Mouse (Mus musculus): Measurements from ENCODE around the gene Sugt1. TPM values are rescaled to one million over a fixed set of nuclear protein-coding genes. Genes with fewer than 3 reads are reported as not detected.
A peak's percentile ranks its signal among the peaks of the same experiment; 100 is the strongest.

Sugt1 gene
- polyA plus RNA-seq, 1 experiment from 2014 or later = 108 TPM

DNA sequence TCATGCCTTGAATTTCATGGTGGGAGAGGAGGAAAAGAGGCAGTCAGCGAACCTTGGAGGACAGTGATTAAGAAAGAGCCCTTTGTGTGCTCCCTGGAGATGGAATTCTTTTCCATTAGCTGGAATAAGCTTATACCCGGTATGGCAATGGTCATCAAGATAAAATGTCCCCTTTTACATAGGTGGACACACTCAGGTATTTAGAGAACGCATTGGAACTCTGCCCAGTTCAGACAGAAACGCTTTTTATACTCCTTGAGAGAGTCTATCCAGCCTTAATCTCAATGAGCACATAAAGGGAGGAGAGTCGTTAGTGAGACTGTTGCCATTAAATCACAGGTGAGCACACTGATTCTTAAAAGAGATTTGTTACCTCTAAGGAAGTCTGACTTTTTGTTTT lies 73.0 kb downstream of the Sugt1 start:
- H3K4me3 ChIP-seq = peak overlapping the region; percentile 37
- peak overlapping the region; percentile 33; the same call in 1 of the 2 replicates for H3K27ac ChIP-seq
- no peaks in the 10 kb centered on the region for H3K36me3 ChIP-seq
- WGBS = 41% methylated on average over 5 of the region's 5 CpGs
- ATAC-seq (ENCODE audit: insufficient number of reproducible peaks, low FRiP score, low TSS enrichment, low read depth) = no peak
- 0 out of 2 replicates have a peak overlapping the region, but pooled peaks have one; percentile 6 for H3K4me2 ChIP-seq
- H3K9ac ChIP-seq = no peak overlapping the region
- peaks cover 8% of the 10 kb centered on the region for H3K4me1 ChIP-seq
- H3K27me3 ChIP-seq = no peaks in the 10 kb centered on the region
- H3K9me3 ChIP-seq = no peaks in the 10 kb centered on the region

DNA sequence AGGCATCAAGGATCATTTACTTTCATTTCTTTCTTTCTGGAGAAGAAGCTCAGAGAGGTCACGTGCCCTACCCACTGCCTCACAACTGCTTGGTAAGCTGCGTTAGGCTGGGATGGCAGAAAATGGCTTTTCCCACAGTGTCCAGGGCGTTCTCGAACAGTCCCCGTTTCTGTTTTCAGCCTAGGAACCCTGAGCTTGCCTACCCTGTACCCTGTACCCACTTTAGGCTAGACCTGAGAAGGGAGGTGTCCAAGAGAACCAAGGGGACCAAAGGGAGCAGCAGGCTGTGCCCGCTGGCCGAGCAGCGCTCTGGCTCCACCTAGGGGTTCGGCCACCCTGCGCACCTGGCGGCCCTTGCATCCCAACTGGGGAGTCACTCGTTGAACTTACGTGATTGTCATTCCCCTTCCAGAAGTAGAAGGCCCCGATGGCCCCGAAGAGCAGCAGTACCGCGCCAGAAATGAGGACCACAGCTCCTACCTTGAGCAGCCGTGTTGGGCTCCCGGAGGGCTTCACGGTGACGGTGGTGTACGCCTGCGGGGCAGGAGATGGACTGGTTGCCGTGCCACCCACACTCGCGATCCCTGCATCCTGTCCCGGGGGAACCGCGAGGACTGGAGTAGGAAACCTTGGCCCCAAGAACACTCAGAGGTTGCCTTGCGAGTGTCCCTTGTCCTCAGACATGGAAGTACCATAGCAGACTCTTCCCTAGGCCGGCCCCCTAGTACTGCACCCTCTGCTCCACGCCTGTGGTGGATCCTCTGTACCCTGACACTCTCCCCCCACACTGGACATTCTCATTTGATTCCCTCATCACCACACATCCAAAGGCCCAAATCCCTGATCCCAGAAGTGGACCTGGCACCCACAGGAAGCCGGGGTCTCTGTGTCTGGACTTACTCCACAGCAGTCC lies 73.8 kb downstream of the Sugt1 start:
- Histone ChIP-seq H3K9me3 (no peaks in the 10 kb centered on the region), H3K27ac (peak overlapping the region; percentile 68), H3K27me3 (no peaks in the 10 kb centered on the region), H3K36me3 (no peaks in the 10 kb centered on the region), H3K4me3 (peak overlapping the region; percentile 37), H3K9ac (no peak overlapping the region), H3K4me2 (peak overlapping the region; percentile 44), H3K4me1 (peaks cover 8% of the 10 kb centered on the region)
- ATAC-seq (ENCODE audit: insufficient number of reproducible peaks, low FRiP score, low TSS enrichment, low read depth) = 0 out of 2 replicates have a peak, but pooled peaks have one; percentile 31
- 12% methylated on average over 33 of the region's 33 CpGs for WGBS

DNA sequence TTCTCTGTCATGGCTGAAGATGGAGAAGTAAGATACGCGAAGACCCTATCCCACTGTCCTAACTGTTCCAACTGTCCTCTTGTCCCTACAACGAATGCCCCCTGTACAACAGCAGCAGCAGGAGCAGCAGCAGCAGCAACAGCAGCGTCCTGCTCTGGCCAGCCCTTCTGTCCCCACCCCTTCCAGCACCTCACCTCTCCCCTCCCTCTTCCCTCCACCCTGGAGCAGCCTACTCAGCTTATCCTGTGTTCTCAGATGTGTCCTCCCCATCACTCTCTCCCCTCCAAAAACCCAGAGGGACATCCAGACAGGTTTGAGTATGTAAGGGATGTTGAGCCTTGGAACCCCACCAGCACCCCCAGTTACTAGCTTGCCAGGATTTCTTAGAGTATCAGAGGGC lies 74.5 kb downstream of the Sugt1 start, which contains the start of gene Cnmd:
TSS of gene Cnmd (minus strand) at position 170 of the 400 bp plus-strand sequence.
- H3K27ac ChIP-seq = peak within 1 kb of the TSS; percentile 68

DNA sequence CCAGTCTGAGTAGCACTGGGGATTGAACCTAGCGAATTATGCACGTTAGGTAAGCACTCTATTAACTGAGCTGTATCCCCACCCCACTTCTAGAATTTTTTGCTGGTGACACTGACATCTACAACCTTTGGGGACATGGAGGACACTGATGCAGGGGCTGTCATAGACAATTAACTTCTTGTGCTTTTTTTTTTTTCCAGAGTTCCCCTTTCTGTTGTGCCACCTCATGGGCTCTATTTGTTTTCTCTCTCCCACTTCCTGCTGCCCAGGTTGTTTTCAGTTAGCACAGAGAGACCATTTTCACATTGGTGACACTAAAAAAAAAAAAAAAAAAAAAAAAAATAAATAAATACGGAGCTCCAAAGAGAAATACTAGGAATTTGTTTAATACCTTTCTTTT lies 83.5 kb downstream of the Sugt1 start:
- no peak overlapping the region for H3K27ac ChIP-seq
- no peak for ATAC-seq (ENCODE audit: insufficient number of reproducible peaks, low FRiP score, low TSS enrichment, low read depth)
- no peaks in the 10 kb centered on the region for H3K9me3 ChIP-seq
- peaks cover 7% of the 10 kb centered on the region; the same call in 1 of the 2 replicates for H3K4me1 ChIP-seq
- no peak overlapping the region for H3K9ac ChIP-seq
- H3K4me3 ChIP-seq = no peak overlapping the region
- no peak overlapping the region for H3K4me2 ChIP-seq
- 88% methylated on average over 3 of the region's 3 CpGs for WGBS
- no peaks in the 10 kb centered on the region for H3K27me3 ChIP-seq
- H3K36me3 ChIP-seq = no peaks in the 10 kb centered on the region

More for the DNA sequence above, 74.5 kb downstream of the Sugt1 start, which contains the start of gene Cnmd:
- peak within 1 kb of the TSS; percentile 37 for H3K4me3 ChIP-seq
- no peak within 1 kb of the TSS for H3K9ac ChIP-seq
- H3K9me3 ChIP-seq = no peaks in the 10 kb centered on the region
- H3K27me3 ChIP-seq = no peaks in the 10 kb centered on the region
- peak within 1 kb of the TSS; percentile 44 for H3K4me2 ChIP-seq
- 56% methylated on average over 4 of the region's 4 CpGs for WGBS
- ATAC-seq (ENCODE audit: insufficient number of reproducible peaks, low FRiP score, low TSS enrichment, low read depth) = peak; percentile 52; the same call in 1 of the 2 replicates
- no peaks in the 10 kb centered on the region for H3K36me3 ChIP-seq
- H3K4me1 ChIP-seq = peaks cover 8% of the 10 kb centered on the region

DNA sequence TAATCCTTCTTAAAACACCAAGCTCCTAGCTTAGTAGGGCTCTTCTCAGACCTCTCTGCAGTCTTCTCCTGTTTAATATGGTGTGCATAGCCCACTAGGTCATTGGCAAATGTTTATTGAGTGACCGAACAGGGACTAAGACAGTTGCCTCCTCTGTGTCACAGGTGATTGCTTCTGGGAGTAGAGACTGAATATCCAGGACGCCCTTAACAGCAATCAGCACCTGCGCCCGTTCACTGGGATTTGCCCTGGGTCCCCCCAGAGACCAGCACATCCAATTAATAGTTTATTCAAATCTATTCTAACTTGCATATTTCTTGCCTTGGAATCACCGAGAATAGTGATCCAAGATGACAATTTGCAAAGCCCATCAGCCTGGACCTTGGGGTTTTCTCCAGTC lies 85.1 kb downstream of the Sugt1 start:
- 84% methylated on average over 5 of the region's 5 CpGs for WGBS
- H3K27me3 ChIP-seq = no peaks in the 10 kb centered on the region
- no peak overlapping the region for H3K27ac ChIP-seq
- H3K4me2 ChIP-seq = no peak overlapping the region
- peaks cover 20% of the 10 kb centered on the region for H3K4me1 ChIP-seq
- H3K9me3 ChIP-seq = no peaks in the 10 kb centered on the region
- no peak overlapping the region for H3K9ac ChIP-seq
- no peak for ATAC-seq (ENCODE audit: insufficient number of reproducible peaks, low FRiP score, low TSS enrichment, low read depth)
- no peak overlapping the region for H3K4me3 ChIP-seq
- no peaks in the 10 kb centered on the region for H3K36me3 ChIP-seq

DNA sequence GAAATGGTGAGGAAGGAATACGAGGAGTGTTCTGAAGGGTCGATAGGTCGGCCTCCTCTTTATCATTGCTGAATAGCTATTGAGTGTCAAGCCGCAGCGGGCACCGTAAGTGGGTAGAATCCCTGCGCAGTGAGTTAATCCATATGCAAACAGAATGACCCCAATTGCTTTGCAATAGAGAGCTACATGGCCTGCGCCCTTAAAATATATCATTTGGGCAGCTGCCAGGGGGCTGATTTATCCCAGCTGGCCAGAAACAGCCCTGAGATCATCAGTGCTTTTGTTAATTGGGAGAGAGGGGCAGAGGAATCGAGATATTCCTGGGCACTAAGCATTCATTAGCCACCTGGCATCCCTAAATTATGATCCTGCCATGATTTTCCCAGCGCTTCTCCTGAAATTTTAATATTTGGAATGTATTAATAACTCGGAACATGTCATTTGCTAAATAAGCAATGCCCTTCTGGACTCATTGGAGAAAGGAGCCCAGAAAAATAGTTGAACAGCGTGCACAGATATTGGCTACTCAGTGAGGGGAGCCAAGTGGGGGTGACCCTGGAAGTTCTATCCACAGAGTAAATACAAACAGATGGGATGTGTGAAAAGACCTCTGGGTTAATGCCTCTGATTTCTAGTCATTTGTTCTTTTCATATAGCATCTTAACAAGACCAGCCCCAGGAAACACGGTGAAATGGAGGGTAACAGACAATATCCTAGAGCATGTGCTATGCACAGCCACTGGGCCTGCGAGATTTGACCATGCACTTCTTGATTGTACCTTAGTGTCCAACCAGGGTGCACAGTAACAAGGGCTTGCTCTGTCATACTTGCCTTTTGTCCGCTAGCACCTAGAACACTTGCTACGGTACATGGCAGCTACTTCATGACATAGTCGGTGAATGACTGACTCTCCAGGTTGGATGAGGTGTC lies 85.9 kb downstream of the Sugt1 start:
- H3K4me2 ChIP-seq = no peak overlapping the region
- peaks cover 20% of the 10 kb centered on the region for H3K4me1 ChIP-seq
- H3K36me3 ChIP-seq = no peaks in the 10 kb centered on the region
- H3K4me3 ChIP-seq = no peak overlapping the region
- no peaks in the 10 kb centered on the region for H3K27me3 ChIP-seq
- no peak for ATAC-seq (ENCODE audit: insufficient number of reproducible peaks, low FRiP score, low TSS enrichment, low read depth)
- no peak overlapping the region for H3K9ac ChIP-seq
- no peaks in the 10 kb centered on the region for H3K9me3 ChIP-seq
- H3K27ac ChIP-seq = no peak overlapping the region
- WGBS = 67% methylated on average over 17 of the region's 17 CpGs

DNA sequence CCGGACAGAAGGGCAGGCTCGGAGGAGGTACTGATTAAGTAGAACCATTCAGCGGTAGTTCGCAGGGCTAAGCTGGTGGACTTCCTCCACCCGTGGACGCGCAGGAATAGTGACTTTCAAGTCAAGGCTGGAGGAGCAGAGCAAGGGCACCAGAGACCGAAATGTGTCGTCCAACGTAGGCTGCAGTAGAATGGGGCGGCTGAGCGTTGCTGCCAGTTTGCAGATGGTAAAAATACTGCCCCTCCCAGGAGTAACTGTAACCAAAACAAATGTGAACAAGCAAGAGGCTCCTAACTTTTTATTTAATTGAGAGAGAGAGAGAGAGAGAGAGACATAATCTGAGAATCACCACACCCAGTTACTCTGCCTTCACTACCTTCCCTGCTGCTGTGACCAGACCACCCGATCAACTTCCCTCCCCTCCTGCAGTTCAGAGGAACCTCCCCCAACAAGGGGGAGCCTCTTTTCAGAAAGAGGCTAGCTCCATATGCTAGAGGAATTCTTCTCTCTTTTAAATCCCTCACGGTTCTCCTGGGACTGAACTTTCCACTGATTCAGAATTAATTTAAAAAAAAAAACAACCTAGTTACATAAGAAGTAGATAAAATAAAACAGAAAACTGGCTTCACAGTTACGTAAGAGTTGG lies 89.7 kb downstream of the Sugt1 start:
- peak overlapping the region; percentile 85 for H3K27ac ChIP-seq
- peak overlapping the region; percentile 28 for H3K4me2 ChIP-seq
- H3K27me3 ChIP-seq = no peaks in the 10 kb centered on the region
- H3K9me3 ChIP-seq = no peaks in the 10 kb centered on the region
- H3K4me1 ChIP-seq = peaks cover 20% of the 10 kb centered on the region
- peak overlapping the region; percentile 3; the same call in 1 of the 2 replicates for H3K4me3 ChIP-seq
- 40% methylated on average over 15 of the region's 15 CpGs for WGBS
- H3K9ac ChIP-seq = no peak overlapping the region
- ATAC-seq (ENCODE audit: insufficient number of reproducible peaks, low FRiP score, low TSS enrichment, low read depth) = no peak
- H3K36me3 ChIP-seq = no peaks in the 10 kb centered on the region

DNA sequence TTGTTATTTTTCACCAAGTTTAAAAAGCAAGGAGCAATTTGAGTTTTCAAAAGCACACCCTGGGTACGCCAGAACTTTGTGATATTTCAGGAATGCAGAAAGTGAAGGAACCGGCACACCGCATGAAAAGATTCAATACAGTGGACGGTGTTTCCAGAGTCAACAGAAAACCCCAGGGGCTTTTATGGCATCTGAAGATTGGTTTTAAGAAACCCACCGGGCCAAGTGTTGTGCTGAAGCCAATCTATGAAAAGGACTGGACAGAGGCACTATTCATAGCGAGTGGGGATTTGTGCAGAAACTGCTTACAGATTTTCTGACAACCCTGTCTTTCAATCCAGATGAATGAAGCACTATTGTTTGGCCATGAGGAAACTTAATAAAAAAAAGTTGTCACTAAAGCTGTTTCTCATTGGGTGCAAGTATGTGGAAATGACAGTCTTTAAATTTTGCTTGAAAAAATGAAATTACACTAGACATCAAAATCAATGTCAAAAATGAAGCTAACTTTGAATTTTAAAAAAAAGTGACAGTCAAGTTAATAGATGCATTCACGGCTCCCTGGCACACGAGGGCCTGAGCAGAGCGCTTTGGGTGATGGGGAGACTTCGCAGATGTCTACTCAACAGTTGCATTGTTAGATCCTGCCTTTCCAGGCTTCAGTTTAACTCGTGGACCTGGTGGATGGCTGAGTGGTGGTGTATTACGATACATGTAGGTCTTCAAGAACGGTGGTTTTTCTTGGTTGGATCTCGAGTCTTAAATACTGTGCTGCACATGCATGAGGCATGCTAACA lies 90.6 kb downstream of the Sugt1 start:
- H3K9me3 ChIP-seq = no peaks in the 10 kb centered on the region
- 40% methylated on average over 14 of the region's 14 CpGs for WGBS
- peak overlapping the region; percentile 71 for H3K27ac ChIP-seq
- 0 out of 2 replicates have a peak overlapping the region, but pooled peaks have one; percentile 5 for H3K4me2 ChIP-seq
- no peak overlapping the region for H3K4me3 ChIP-seq
- ATAC-seq (ENCODE audit: insufficient number of reproducible peaks, low FRiP score, low TSS enrichment, low read depth) = peak; percentile 63
- no peak overlapping the region for H3K9ac ChIP-seq
- H3K36me3 ChIP-seq = no peaks in the 10 kb centered on the region
- no peaks in the 10 kb centered on the region for H3K27me3 ChIP-seq
- peaks cover 14% of the 10 kb centered on the region for H3K4me1 ChIP-seq

DNA sequence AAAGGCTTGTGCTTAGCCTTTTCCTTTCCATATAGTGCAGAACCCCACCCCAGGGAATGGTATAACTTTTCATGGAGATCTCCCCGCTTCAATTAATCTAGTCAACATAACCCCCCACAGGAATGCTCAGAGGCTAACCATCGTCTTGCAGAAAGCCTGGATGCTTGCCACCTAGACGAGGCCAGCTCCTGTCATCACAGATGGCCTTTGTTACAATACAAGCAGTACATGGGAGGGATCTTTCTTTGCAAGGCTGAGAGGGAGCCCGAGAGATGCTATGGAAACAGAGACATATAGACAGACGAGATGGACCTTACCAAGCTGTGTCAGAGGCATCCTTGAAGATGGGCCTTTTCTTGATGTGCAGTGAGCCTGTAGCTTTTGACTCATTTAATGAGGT lies 93.2 kb downstream of the Sugt1 start:
- no peaks in the 10 kb centered on the region for H3K9me3 ChIP-seq
- no peak overlapping the region for H3K4me3 ChIP-seq
- peaks cover 12% of the 10 kb centered on the region for H3K4me1 ChIP-seq
- H3K4me2 ChIP-seq = no peak overlapping the region
- H3K36me3 ChIP-seq = no peaks in the 10 kb centered on the region
- H3K27me3 ChIP-seq = no peaks in the 10 kb centered on the region
- no peak for ATAC-seq (ENCODE audit: insufficient number of reproducible peaks, low FRiP score, low TSS enrichment, low read depth)
- no peak overlapping the region for H3K27ac ChIP-seq
- H3K9ac ChIP-seq = no peak overlapping the region
- WGBS = 56% methylated on average over 5 of the region's 5 CpGs
